9 mouse cellular contexts compared by ENCODE assay signal in genomic region chr3:84038126-84038525, GRCm38 (mm10). TPM values are rescaled to one million over a fixed set of nuclear protein-coding genes. Genes with fewer than 3 reads are reported as not detected.
DNase-seq lines count a peak whose midpoint lies in the region; ATAC-seq and TF ChIP-seq lines count a peak whose summit lies in the region.
"Had no signal": no experiment of that assay in that cellular context is flagged by ENCODE, and none has a peak within 500 bp of the region (broad histone marks: within the 10 kb centered on the region; RNA-seq: fewer than 3 reads in every experiment).

No protein-coding gene starts in this region.

- peak overlapping the region; percentile 48 for H3K27ac ChIP-seq in lung, embryonic 14.5 days (ENCODE audit: low read depth)
- no peak overlapping the region for H3K27ac ChIP-seq in forebrain, embryonic 14.5 days (ENCODE audit: low read depth, low read length)
- no peak overlapping the region for H3K27ac ChIP-seq in limb, embryonic 13.5 days
- H3K27ac ChIP-seq in neural tube, embryonic 15.5 days (replicated peaks), result no peak overlapping the region

- H3K4me2 ChIP-seq in lung, embryonic 14.5 days, result peak overlapping the region; percentile 97
- H3K4me2 ChIP-seq in forebrain, embryonic 14.5 days (ENCODE audit: low read length), result peak overlapping the region; percentile 90
- peak overlapping the region; percentile 97 for H3K4me2 ChIP-seq in limb, embryonic 13.5 days (replicated peaks)
- peak overlapping the region; percentile 87 for H3K4me2 ChIP-seq in neural tube, embryonic 15.5 days

- DNase-seq in lung, embryonic 14.5 days, result no peak
- DNase-seq in lung, postnatal 4 days, result no peak
- no peak for DNase-seq in forebrain, embryonic 14.5 days (ENCODE audit: low spot score)
- no peak for DNase-seq in right cerebral cortex, postnatal 25 days
- no peak for DNase-seq in embryo, embryonic 11 days
- DNase-seq: kidney, postnatal 36 days; thymus, adult 2 months had no signal

- H3K4me3 ChIP-seq in lung, embryonic 14.5 days (ENCODE audit: low read depth, low read length), result peak overlapping the region; percentile 90
- H3K4me3 ChIP-seq in forebrain, embryonic 14.5 days (ENCODE audit: low read depth, low read length), result peak overlapping the region; percentile 98
- peak overlapping the region; percentile 70 for H3K4me3 ChIP-seq in limb, embryonic 13.5 days
- H3K4me3 ChIP-seq in neural tube, embryonic 15.5 days (replicated peaks), result peak overlapping the region; percentile 65

- H3K4me1 ChIP-seq in lung, embryonic 14.5 days (ENCODE audit: insufficient read depth), result peaks cover 5% of the 10 kb centered on the region; the same call in 1 of the 2 replicates
- peaks cover 52% of the 10 kb centered on the region for H3K4me1 ChIP-seq in forebrain, embryonic 14.5 days (ENCODE audit: control insufficient read depth, insufficient read depth, low read length)
- H3K4me1 ChIP-seq in limb, embryonic 13.5 days, result peaks cover 28% of the 10 kb centered on the region
- H3K4me1 ChIP-seq in neural tube, embryonic 15.5 days, result peaks cover 57% of the 10 kb centered on the region

- H3K9me3 ChIP-seq in lung, embryonic 14.5 days (ENCODE audit: low read depth, low read length), result no peaks in the 10 kb centered on the region
- H3K9me3 ChIP-seq in forebrain, embryonic 14.5 days (replicated peaks; ENCODE audit: control insufficient read depth, low read length), result no peaks in the 10 kb centered on the region
- H3K9me3 ChIP-seq in limb, embryonic 13.5 days, result no peaks in the 10 kb centered on the region
- no peaks in the 10 kb centered on the region for H3K9me3 ChIP-seq in neural tube, embryonic 15.5 days (replicated peaks)

- peak overlapping the region; percentile 92 for H3K9ac ChIP-seq in lung, embryonic 14.5 days
- peak overlapping the region; percentile 99 for H3K9ac ChIP-seq in forebrain, embryonic 14.5 days (ENCODE audit: low read length)
- peak overlapping the region; percentile 94; the same call in 1 of the 2 replicates for H3K9ac ChIP-seq in limb, embryonic 13.5 days
- no peak overlapping the region; the same call in 1 of the 2 replicates for H3K9ac ChIP-seq in neural tube, embryonic 15.5 days (replicated peaks)

- no peak for TF ChIP-seq CTCF in lung, embryonic 14.5 days (IDR thresholded peaks at IDR 0.05; ENCODE audit: low read depth)

- no peak for ATAC-seq in lung, embryonic 14.5 days (ENCODE audit: insufficient read depth)
- no peak for ATAC-seq in forebrain, embryonic 14.5 days
- ATAC-seq in limb, embryonic 13.5 days (ENCODE audit: low FRiP score, low read depth), result no peak
- ATAC-seq in neural tube, embryonic 15.5 days (ENCODE audit: low FRiP score), result no peak

- WGBS in lung, embryonic 14.5 days, result 20% methylated on average over 1 of the region's 1 CpGs
- 37% methylated on average over 1 of the region's 1 CpGs for WGBS in forebrain, embryonic 14.5 days
- WGBS in limb, embryonic 13.5 days, result 13% methylated on average over 1 of the region's 1 CpGs
- 15% methylated on average over 1 of the region's 1 CpGs for WGBS in neural tube, embryonic 15.5 days

- no peaks in the 10 kb centered on the region for H3K36me3 ChIP-seq in lung, embryonic 14.5 days (ENCODE audit: insufficient read depth)
- peaks cover 14% of the 10 kb centered on the region for H3K36me3 ChIP-seq in forebrain, embryonic 14.5 days (ENCODE audit: control insufficient read depth, insufficient read depth, low read length)
- peaks cover 11% of the 10 kb centered on the region; the same call in 1 of the 2 replicates for H3K36me3 ChIP-seq in limb, embryonic 13.5 days
- H3K36me3 ChIP-seq in neural tube, embryonic 15.5 days, result no peaks in the 10 kb centered on the region

- no peaks in the 10 kb centered on the region for H3K27me3 ChIP-seq in lung, embryonic 14.5 days (ENCODE audit: insufficient read depth, low read length)
- H3K27me3 ChIP-seq in forebrain, embryonic 14.5 days (replicated peaks; ENCODE audit: control insufficient read depth, insufficient read depth, low read length), result no peaks in the 10 kb centered on the region
- no peaks in the 10 kb centered on the region for H3K27me3 ChIP-seq in limb, embryonic 13.5 days
- no peaks in the 10 kb centered on the region for H3K27me3 ChIP-seq in neural tube, embryonic 15.5 days (replicated peaks)

RNA-seq across cellular contexts. Expression of gene Tmem131l, which starts 1.8 kb away (rescaled TPM):
- polyA plus RNA-seq in lung, embryonic 14.5 days (2014; fragmentation: Nextera tagmentation; extraction: Ambion mirVana), result 59.5 and 61.9 TPM in 2 replicates
- 123 and 131 TPM in 2 replicates for polyA plus RNA-seq in forebrain, embryonic 14.5 days (2014; fragmentation: Nextera tagmentation; extraction: Ambion mirVana)
- polyA plus RNA-seq in limb, embryonic 13.5 days (2015; fragmentation: Nextera tagmentation; extraction: Ambion mirVana), result 60.0 and 62.5 TPM in 2 replicates
- 43.0 and 71.5 TPM in 2 replicates for polyA plus RNA-seq in neural tube, embryonic 15.5 days (2015; fragmentation: Nextera tagmentation; extraction: Ambion mirVana)
